Mouse (Mus musculus): ENCODE data around the gene Krt31.

The Krt31 gene

DNA sequence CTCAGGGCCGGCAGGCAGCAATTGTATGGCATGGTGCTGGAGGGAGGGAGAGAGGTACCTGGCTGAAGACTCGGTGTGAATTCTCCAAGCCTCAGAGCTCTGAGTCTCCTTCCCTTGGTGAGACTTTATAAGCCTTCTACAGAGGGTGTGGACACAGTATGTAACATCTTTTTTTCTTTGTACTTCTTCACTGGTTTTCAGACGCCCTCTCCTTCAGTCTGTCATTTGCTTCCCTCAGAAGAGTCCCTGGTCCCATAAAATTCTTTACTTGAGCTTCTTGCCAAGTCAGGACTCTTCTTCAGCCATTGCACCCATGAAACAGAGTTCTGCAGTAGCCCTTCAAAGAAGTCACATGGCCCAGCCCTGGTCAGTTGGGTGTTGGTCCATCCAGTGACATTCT, at the start of gene Krt31:
TSS of gene Krt31 (minus strand) at position 101 of the 400 bp plus-strand sequence.
- no peak for DNase-seq

DNA sequence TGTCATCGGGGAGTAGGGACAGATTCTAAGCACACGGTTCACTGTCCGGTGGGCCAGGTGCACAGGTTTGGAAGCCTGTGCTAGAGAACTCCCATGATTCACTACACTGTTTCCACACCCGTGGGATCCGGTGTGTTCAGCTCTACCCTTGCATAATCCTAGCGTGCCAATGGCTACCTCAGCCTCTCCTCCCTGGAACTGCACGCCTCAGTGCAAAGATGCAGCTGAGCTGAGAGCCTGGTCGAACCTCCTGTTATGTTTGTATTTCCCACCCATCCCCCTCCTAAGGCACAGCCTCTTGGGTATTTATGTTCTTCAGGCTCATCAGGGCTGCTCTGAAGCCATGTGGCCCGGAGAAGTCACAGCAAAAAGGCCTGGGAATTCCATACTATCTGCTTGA, 47.5 kb upstream of the Krt31 start:
- DNase-seq, result no peak

DNA sequence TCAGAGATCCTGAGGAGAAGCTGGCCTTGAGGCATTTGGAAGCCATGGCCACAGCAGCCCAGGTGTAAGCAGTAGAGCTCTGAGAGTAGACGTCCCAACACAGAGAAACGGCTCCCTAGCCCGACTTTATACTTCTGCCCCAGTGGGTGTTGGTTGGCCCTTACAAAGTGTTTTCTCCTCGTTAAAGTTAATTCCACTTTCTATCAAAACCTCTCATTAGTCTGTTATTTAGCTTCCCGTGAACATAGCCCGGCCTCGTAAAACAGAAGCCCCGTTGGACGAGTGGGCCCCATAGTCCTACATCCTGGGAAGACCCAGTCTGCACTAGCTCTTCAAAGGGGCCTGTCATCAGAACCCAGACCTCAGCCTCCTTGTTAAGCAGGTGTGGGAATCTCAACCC, 45.8 kb upstream of the Krt31 start, which contains the start of gene Krt35:
TSS of gene Krt35 (minus strand) at position 101 of the 400 bp plus-strand sequence.
- no peak for DNase-seq

DNA sequence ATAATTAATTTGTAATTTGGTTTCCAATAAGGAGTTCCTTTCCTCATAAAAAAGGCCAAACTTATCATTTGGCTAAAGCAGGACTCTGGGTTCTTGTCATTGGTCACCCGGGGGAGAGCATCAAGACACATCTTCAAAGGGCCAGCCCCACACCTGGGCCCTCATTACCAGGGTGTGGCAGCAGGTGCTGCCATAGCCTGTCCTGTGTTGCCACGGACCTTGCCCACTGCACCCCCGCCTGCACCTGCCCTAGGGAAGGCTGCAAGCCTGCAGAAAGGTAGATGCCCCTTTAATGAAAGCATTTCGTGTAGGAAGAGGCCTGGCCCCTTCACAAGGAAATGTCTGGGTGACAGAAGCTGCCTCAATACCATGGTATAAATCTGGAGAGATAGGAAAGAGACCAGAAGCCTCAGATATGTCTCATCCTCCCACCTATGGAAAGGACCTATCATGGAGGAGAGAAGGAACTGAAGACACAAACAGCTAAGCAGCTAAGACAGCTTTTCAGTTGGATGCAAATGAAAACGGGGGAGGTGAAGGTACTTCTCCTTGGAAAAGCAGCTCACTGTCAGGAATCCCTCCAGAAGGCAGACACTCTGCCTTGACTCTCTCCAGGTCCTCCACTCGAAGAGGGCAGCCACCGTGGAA, 38.2 kb upstream of the Krt31 start:
- DNase-seq, result no peak

DNA sequence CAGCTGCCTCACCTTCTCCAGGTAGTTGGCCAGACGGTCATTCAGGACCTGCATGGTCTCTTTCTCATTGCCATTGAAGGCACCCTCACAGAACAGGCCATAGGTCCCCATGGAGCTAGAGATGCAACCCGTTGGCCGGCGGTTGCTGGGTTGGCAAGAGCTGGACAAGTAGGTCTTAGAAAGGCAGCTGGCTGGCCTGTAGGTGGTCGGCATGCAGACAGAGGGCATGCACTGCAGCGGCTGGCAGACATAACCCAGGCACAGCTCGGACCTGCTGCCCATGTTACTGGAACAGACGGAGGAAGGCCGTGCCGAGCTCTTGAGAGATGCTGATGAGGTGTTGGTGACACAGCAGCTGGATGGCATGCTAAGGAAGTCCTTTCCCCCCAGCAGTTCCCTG, 37.5 kb upstream of the Krt31 start, which contains the start of gene Krt32:
TSS of gene Krt32 (minus strand) at position 366 of the 400 bp plus-strand sequence.
- no peak for DNase-seq

DNA sequence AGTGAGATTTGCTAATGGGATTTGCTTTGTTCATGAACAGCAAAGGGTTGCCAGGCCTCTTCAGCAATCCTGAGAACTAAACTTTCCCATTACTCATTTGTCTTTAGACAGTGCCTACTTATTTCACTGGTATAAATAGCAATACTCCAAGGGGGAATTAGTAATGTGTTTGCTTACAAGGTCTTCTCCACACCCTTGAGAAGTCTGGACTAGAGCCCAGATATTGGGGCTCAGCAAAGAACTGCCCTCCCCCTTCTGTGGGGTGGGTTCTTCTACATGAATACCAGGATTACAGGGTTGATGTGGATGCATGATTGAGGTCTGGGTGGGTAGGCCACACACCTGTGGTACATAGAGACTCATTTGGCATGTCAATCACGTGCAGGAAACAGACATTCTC, 23.5 kb upstream of the Krt31 start:
- no peak for DNase-seq

DNA sequence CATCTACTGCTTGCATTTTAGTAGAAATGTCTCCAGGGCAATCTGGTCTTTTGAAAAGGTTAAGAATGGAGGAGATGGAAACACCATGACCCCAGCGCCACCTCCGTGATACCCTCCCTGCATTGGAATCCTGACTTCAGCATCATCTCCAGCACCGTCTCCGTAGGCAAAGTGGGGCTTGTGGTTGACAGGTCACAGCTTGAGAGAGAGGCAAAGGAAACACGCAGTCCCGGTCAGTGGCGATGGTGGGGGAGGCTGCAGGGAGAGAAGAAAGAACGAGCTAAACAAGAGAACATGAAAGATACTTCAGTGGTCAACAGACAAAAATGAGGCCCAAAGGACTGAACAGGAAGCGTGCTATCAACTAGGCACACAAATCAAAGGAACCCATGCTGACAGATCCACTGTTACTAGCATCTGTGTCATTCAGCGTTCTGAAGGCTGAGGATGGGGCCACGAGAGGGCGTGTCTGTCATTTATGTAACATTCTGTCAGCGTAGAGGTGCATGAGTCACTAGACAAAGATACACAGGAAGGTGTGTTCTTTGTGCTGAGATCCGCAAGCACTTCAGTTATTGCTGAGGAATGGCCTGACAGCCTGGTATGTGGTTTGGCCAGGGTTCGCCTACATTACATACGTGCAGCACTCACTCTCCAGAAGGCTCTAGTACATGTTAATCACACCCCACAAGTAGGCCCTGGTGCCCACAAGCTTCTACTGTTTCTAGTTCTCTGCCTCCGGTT, 17.1 kb upstream of the Krt31 start:
- DNase-seq, result no peak

DNA sequence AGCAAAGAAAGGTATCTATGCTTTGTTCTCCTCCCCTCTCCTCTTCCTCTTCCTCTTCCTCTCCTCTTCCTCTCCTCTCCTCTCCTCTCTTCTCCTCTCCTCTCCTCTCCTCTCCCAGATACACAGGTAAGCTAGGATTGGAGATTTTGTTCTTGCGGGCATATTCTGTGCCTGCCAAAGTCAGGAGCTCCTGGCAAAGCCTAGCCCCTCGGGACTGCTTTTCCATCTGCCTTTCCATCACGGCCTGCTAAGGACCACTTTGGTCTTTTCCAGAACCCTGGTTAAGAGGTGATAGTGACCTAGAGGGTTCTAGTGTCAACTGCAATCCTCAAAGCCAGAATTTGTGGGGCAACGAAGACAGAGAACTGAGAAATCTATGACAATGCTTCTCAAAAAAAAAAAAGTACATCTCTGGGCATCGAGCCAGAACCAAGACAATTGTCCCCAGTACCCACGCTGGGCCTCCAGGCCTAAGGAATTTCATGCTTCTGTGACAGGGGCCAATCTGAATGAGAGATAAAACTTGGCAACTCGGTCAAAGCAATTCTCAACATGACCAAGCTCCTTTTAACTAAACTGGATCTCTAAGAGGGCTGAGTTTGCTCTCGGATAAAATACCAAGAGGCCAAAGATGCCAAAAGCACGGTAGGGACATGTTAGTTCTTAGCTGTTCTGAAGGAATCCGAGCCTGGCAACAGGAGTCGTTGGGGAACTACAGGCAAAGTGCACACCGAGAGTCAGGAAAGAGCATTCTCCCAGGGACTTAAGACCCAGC, 16.1 kb upstream of the Krt31 start:
- DNase-seq, result no peak

DNA sequence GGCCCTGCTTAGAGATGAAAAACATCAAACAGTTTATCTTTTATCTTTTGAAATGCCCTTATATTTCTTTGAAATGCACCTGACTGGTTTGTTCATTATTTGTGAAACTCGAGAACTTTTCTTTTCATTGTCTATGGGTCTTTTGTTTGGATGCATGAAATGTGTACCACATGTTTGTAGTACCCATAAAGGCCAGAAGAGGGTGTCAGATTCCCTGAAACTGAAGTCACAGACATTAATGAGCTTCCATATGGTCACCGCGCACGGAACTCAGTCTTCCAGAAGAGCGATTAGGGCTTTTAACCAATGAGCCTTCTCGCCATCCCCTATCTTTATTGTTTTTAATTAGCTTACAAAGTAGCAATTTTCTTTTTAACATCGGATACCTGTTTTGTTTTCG, 8.5 kb upstream of the Krt31 start:
- DNase-seq, result no peak

DNA sequence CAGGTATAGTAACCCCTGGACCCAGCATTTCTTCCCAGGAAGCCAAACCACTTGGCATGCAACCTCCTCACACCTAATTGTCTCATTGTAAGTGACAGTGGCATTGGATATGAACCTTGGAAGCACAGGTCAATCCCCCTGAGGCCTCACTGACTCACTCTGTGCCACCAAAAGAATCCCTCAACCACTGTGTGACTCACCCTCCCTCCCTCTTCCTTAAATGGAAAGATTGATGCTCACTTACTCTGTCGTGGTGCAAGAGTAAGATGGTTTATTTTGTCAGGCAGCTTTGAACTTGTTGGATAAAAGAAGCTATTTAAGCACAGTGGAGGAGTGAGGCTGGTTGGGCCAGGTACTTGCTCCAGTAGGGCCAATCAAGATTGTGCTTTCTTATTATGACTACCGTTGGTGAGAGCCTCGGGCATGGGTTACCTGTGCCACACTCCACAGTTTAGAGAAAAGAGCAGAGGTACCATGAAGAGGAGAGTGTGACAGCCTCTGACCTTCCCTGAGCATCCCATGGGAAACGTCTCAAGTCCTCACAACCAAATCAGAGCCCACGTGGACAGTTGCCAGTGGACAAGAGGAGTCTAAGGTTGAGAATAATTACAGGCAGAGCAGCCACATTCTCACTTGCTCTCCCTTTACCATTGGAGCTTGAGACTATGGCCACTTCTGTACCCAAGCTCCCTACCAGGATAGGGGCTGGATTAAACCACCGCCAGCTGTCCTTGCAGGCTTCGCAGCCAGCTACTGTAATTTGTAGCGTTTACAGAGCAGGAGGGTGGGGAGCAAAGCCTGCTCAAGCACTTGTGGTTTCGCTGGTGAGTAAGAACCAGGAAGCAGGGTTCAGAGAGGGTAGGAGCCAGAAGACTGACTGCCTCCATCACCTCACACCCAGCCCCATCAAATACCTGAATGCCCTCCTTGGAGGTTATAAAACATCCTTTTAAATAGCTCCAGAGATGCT, 5.6 kb upstream of the Krt31 start:
- no peak for DNase-seq

DNA sequence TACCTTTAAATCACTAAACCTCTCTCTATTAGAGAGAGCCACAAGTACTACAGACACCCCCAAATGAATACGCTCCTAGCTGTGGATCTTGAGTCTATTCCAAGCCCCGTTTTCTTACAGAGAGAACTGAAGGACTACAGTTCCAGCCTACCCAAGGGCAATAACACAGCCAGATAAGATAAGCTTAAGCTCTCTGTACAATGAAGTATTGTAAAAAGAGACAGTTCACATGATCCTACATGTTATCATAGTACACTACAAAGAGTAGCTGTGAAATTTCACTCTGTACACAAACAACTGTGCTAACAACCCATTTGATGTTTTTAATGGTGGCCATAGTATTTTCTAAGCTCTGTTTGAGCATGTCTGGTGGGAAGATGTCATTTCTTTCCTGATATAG, 3.2 kb downstream of the Krt31 start:
- no peak for DNase-seq

DNA sequence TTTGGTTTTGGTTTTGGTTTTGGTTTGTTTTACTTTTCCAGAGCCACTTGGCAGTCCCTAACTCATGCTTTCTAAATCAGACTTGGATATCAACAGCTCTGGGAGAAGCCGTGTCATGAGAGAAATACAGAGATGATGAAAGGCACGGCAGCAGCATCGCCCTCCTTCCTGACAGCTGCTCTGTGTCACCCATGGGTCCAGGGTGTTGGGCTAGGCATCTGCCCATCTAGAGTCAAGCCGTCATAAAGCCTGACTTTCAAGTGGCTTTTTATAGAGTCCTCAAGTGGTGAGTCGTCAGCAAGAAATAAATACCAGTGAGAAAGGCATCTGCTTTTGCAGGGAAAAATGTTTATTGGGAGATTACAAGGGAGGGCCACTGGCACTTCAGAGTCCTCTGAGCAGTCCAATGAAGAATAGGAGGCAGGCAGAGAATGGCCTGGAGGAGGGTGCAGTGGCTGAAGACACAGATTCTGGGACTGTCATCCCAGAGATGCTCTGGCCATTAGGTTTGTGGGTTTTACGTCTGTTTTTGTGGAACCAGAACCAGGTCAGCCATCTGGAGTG, 4.0 kb downstream of the Krt31 start:
- no peak for DNase-seq

DNA sequence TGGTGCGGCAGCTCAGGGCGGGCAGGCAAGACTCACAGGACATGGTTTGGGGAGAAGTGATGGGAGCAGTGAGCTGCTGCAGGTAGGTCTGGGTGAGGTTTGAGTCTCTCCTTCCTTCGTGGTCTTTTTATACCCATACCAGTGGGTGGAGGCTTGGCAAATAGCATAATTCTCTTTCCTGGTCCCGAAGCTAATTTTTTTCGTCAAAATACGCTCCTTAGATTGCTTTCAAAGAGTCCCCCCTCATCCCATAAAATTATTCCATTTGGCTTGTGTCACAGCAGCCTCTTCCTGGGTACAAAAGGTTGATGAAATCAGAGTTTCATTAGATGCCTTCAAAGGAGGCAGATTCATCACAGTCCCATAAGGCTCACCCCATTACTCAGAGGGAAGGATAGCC, 8.9 kb downstream of the Krt31 start, which contains the start of gene Krt34:
TSS of gene Krt34 (minus strand) at position 101 of the 400 bp plus-strand sequence.
- no peak for DNase-seq

DNA sequence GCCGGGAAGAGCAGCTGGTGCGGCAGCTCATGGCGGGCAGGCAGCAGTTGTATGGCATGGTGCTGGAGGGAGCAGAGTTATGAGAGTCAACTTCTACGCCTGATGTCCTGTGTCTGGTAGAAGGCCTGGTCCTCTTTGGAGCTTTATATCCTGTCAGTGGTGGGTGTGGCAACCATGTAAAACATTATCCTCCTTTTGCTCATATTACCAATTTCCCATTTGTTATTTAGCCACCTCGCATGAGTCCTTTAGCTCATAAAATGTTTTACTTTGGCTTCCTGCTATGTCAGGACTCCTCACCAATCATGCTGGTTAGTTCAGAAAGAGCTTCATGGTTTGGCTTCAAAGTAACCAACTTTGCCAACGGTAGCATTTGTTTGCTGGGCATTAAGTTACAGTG, 20.6 kb downstream of the Krt31 start, which contains the start of gene Krt33b:
TSS of gene Krt33b (minus strand) at position 101 of the 400 bp plus-strand sequence.
- DNase-seq, result no peak

DNA sequence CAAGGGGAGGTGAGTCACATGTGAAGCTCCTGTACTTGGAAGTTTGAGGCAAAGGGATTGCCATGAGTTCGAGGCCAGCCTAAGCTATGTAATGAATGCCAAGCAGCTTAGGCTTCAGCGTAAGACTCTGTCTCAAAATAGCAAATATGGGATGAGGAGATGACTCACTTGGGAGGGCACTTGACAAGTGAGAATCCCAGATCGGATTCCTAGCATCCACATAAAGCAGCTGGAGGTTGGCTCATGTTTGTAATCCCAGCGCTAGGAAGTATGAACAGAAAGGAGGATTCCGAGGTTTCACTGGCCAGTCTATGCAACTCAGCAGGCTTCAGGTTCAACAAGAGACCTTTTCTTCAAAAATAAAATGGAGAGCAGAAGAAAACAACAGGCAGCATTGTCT, 28.9 kb downstream of the Krt31 start:
- DNase-seq, result no peak

DNA sequence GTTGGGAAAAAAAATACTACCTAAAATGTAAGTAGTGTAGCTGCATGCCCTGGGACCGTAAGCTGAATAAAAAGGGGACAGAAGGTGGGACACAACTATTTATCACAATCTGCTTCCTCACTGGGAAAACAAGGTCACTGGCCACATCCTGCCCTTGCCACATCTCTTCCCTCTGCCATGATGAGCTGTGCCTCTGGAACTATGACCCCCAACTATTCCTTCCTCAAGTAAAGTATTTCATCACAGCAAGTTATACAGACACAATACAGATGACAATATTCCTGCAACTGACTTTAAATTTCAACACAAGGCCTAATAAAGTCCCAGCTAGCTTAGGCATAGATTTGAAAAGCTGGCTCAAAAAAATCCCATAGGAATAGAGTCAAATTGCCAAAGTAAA, 30.9 kb downstream of the Krt31 start:
- DNase-seq, result no peak

DNA sequence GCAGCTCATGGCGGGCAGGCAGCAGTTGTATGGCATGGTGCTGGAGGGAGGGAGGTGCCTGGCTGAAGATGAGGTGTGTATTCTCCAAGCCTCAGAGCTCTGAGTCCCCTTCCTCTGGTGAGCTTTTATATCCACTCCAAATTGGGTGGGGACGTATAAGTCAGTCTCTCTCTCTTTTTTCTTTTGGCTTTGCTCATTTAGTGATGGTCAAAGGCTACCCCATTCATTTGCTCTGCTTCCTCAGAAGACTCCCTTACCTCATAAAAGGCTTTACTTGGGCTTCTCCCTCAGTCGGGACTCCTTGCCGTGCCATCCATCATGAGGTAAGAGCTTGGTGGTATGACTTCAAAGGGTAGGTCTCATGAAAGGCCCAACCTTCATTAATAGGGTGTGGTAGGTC, 34.2 kb downstream of the Krt31 start, which contains the start of gene Krt33a:
TSS of gene Krt33a (minus strand) at position 101 of the 400 bp plus-strand sequence.
- DNase-seq, result no peak

DNA sequence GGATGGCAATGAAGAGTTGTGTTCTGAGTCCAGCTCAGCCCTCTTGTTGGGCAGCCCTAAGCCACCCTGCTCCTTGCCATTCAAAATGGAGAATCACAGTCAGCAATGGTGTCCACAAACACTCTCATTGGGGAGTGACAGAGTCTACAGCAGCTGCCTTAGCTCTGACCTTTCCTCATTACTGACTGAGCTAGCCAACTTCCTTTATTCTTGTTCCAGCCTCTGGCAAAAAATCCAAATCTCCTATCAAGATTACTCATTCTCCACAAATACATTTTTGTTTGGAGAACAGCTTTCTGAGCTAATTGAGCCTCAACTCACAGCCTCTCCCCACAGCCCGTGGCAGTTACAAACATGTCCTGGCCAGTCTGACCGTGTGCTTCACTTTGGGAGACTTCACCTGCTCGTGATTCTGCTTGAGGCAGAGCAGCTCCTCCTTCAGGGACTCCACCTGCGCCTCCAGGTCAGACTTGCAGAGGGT, 36.6 kb downstream of the Krt31 start:
- DNase-seq, result no peak

DNA sequence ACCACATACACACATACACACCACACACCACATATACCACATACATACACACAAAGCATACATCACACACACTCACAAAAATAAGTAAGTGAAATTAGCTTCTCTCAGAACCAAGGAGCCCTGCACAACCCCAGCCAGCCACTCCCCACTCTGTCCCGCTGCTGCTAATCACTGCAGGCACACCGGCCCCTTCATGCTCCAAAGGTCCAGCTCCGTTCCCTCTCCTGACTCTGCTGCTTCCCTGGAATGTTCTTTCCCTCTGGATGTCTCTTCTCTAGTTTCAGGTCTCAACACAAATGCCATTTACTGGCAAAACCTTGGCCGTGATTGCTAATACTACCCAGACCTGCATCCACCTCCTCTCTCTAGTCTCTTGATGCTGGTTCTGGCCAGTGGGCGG, 39.7 kb downstream of the Krt31 start:
- no peak for DNase-seq

DNA sequence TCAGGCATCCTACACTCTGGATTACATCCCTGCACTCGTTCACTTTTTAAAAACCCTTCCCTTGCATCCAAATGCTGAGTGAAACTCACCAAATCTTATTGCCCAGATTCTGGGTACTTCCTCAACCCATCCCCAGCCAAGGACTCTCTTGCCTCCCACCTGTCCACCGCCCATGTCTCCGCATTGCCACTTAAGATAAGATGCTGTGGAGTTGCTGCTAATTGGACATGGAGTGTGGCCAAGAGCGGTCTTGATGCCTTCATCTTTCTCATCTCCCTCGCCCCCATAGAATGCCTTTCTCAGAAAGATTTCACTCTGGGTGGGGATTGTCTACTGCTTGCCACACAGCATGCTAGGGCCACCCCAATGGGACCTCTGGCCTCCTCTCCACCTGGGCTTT, 42.0 kb downstream of the Krt31 start:
- DNase-seq, result no peak

DNA sequence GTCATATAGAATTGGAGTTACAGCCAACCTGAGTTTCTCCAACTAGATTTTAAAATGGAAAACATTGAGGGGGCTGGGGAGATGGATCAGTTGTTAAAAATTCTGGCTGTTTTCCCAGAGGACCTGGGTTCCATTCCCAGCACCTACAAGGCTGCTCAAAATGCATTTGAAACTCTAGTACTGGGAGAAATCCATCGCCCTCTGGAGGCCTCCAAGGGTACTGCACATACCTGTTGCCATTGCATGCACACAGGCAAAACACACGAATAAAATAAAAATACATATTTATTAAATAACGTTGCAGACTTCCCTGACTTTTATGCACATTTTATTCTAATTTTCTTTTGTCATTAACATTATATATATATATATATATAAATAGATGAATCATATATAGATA, 43.7 kb downstream of the Krt31 start:
- DNase-seq, result no peak

DNA sequence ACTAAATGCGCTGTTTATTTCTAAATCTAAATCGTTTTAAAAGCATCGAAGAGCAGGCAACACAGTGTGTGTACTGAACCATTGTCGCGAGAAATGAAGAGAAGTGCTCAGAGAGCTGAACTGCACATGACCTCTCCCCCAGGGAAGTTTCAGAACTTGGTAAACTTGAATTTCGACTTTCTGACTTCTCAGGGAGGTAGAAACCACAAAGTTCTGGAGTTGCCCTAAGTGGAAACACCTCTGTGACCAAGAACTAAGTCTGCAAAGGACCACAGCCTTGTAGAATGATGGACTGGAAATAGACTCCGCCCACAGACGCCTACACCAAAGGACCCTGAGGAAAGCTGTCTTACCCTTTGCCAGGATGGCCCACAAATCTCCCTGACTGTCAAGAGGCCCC, 44.4 kb downstream of the Krt31 start:
- no peak for DNase-seq
